Mouse (Mus musculus) midbrain, embryonic 15.5 days (tissue): Measurements from ENCODE around the gene Mtmr1. TPM values are rescaled to one million over a fixed set of nuclear protein-coding genes. Genes with fewer than 3 reads are reported as not detected.
"Not testable (repeated sequence)": the region's sequence is repeated elsewhere in the genome, so short reads cannot be mapped to it uniquely, and the experiment has no call there.

Experiments used
- ATAC-seq: fragments of 200-750 bp; cut with Nextera tagmentation; replicated peaks from 2 replicates; pipeline ENCODE4 v1.8.0; 2017; ENCODE audit warnings: moderate TSS enrichment
- H3K27ac ChIP-seq: fragments of 300-500 bp; sonication (generic); 2 replicates; pipeline ENCODE4 v1.5.1; 2015; ENCODE audit warnings: mild to moderate bottlenecking, inconsistent platforms
- H3K27me3 ChIP-seq: fragments of 300-500 bp; sonication (generic); replicated peaks from 2 replicates; pipeline ENCODE4 v1.6.1; 2015; ENCODE audit warnings: inconsistent platforms
- H3K36me3 ChIP-seq: fragments of 300-500 bp; sonication (generic); replicated peaks from 2 replicates; pipeline ENCODE4 v1.6.1; 2015; ENCODE audit warnings: inconsistent platforms
- H3K4me1 ChIP-seq: fragments of 300-500 bp; sonication (generic); 2 replicates; pipeline ENCODE4 v1.6.1; 2015; ENCODE audit warnings: inconsistent platforms
- H3K4me2 ChIP-seq: fragments of 300-500 bp; sonication (generic); 2 replicates; pipeline ENCODE4 v1.6.1; 2015; ENCODE audit warnings: inconsistent platforms, mild to moderate bottlenecking, moderate library complexity
- H3K4me3 ChIP-seq: fragments of 300-500 bp; sonication (generic); 2 replicates; pipeline ENCODE4 v1.5.1; 2015; ENCODE audit warnings: mild to moderate bottlenecking, inconsistent platforms
- H3K9ac ChIP-seq: fragments of 300-500 bp; sonication (generic); 2 replicates; pipeline ENCODE4 v1.6.1; 2015; ENCODE audit warnings: mild to moderate bottlenecking, inconsistent platforms
- H3K9me3 ChIP-seq: fragments of 300-500 bp; sonication (generic); 2 replicates; pipeline ENCODE4 v1.6.1; 2016; ENCODE audit warnings: inconsistent platforms
- WGBS: fragments of 180-500 bp; shearing (Covaris S2); methylation state at CpG from one replicate; pipeline ENCODE4 v1.1.7; 2015; ENCODE audit warnings: mixed read lengths; 5-methylcytosine and 5-hydroxymethylcytosine counted together
- polyA plus RNA-seq: library from polyadenylated mRNA; unstranded; fragments of >200 nt; fragmentation: Nextera tagmentation; extraction: Ambion mirVana; gene quantifications from 2 replicates; pipeline ENCODE4 v1.2.1, GENCODE M21; 2015

Mtmr1 gene
- polyA plus RNA-seq: 16.3 and 16.6 TPM in 2 replicates

- ATAC-seq: peak; percentile 95
- H3K27ac ChIP-seq: peak within 1 kb of the TSS; percentile 82
- no peaks in the 10 kb centered on the region for H3K9me3 ChIP-seq
- H3K4me1 ChIP-seq: 0 out of 2 replicates have a peak, but pooled peaks cover 2% of the 10 kb centered on the region
- H3K27me3 ChIP-seq: no peaks in the 10 kb centered on the region
- H3K9ac ChIP-seq: peak within 1 kb of the TSS; percentile 67
- WGBS: 9% methylated on average over 30 of the region's 47 CpGs
- peak within 1 kb of the TSS; percentile 69 for H3K4me3 ChIP-seq
- H3K4me2 ChIP-seq: peak within 1 kb of the TSS; percentile 51
- H3K36me3 ChIP-seq: no peaks in the 10 kb centered on the region
Measured at GRCm38 (mm10) chrX:71364554-71364991, at the start of gene Mtmr1. TSS of gene Mtmr1 (plus strand) at chrX:71364760.

- Histone ChIP-seq H3K4me3 (no peak overlapping the region), H3K4me2 (no peak overlapping the region), H3K4me1 (no peaks in the 10 kb centered on the region), H3K27me3 (no peaks in the 10 kb centered on the region), H3K27ac (no peak overlapping the region), H3K36me3 (no peaks in the 10 kb centered on the region), H3K9ac (no peak overlapping the region), H3K9me3 (no peaks in the 10 kb centered on the region)
- 74% methylated on average over 1 of the region's 1 CpGs for WGBS
- ATAC-seq: no peak
Measured at GRCm38 (mm10) chrX:71352033-71352432, 12.5 kb upstream of the Mtmr1 start.

DNA sequence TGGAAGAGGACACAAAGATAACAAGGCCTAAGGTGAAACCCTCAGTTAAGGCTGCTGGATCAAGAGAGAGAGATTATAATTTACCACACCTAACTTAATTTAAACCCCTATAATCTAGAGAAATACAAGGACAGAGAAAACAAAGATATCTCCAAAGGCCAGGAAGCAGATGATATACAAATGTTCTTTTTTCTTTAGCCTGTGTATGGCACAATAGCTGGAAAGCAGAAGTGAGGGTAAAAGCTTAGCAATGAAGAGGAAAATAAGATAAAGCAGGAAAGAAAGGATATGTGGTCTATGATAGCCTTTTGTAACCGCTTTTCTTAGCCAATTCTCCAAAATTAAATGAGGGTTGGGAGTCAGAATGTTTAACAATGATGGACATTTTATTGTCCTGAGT, 9.2 kb upstream of the Mtmr1 start:
- WGBS: 58% methylated on average over 1 of the region's 1 CpGs
- Histone ChIP-seq H3K4me1 (no peaks in the 10 kb centered on the region), H3K4me2 (no peak overlapping the region), H3K27ac (no peak overlapping the region), H3K36me3 (no peaks in the 10 kb centered on the region), H3K9ac (no peak overlapping the region), H3K27me3 (no peaks in the 10 kb centered on the region), H3K4me3 (no peak overlapping the region), H3K9me3 (no peaks in the 10 kb centered on the region)
- no peak for ATAC-seq

- WGBS: 92% methylated on average over 10 of the region's 10 CpGs
Measured at GRCm38 (mm10) chrX:71361793-71362192, 2.8 kb upstream of the Mtmr1 start.

DNA sequence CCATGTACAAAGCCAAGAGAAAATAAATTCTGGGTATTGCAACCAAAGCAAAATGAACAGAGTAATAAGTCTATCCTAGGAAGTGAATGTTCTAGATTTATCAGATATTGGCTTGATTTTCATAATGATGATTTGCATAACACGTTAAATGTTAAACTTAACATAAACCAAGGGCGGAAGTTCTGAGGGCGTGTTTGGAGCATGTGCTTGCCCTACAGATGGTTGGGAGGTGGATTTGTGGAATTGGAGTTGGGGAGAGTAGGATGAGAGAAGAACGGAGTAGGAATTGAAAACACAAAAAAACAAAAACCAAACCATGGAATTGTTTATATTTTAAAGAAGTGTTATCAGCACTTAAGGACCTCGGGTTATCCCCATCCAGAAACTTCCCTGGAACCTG, 498 bp upstream of the Mtmr1 start:
- peak overlapping the region; percentile 51 for H3K4me2 ChIP-seq
- H3K4me1 ChIP-seq: 0 out of 2 replicates have a peak, but pooled peaks cover 2% of the 10 kb centered on the region
- no peak for ATAC-seq
- peak overlapping the region; percentile 69 for H3K4me3 ChIP-seq
- H3K9me3 ChIP-seq: no peaks in the 10 kb centered on the region
- WGBS: 72% methylated on average over 5 of the region's 5 CpGs
- H3K9ac ChIP-seq: peak overlapping the region; percentile 67
- no peaks in the 10 kb centered on the region for H3K27me3 ChIP-seq
- H3K36me3 ChIP-seq: no peaks in the 10 kb centered on the region
- no peak overlapping the region for H3K27ac ChIP-seq

More at GRCm38 (mm10) chrX:71361793-71362192, 2.8 kb upstream of the Mtmr1 start:
- not testable (repeated sequence) for ATAC-seq, H3K27ac ChIP-seq, H3K4me2 ChIP-seq, H3K27me3 ChIP-seq, H3K9me3 ChIP-seq, H3K4me1 ChIP-seq, H3K36me3 ChIP-seq, H3K4me3 ChIP-seq, H3K9ac ChIP-seq

DNA sequence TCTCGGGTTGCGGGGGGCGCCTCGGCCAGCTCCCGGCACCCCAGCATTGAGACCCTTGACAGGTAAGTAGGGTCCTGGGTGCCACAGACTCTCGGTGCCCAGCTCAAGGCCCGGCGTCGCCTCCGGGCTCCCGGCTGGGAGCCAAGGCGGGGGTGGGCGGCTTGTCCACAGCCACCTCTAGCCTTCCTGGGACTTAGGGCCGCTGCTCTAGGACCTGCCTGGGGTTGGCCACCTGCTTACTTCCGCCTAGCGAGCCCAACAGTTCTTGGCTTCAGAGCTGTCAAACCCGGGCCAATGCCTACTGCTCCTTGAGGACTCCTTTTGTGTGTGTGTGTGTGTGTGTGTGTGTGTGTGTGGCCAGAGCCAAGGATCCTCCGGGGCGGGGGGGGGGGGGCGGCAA, 451 bp downstream of the Mtmr1 start:
- Histone ChIP-seq H3K27me3 (no peaks in the 10 kb centered on the region), H3K27ac (peak overlapping the region; percentile 82), H3K4me1 (0 out of 2 replicates have a peak, but pooled peaks cover 2% of the 10 kb centered on the region), H3K4me2 (peak overlapping the region; percentile 51), H3K36me3 (no peaks in the 10 kb centered on the region), H3K9ac (peak overlapping the region; percentile 67), H3K9me3 (no peaks in the 10 kb centered on the region), H3K4me3 (peak overlapping the region; percentile 69)
- WGBS: 15% methylated on average over 17 of the region's 20 CpGs
- ATAC-seq: peak; percentile 78

DNA sequence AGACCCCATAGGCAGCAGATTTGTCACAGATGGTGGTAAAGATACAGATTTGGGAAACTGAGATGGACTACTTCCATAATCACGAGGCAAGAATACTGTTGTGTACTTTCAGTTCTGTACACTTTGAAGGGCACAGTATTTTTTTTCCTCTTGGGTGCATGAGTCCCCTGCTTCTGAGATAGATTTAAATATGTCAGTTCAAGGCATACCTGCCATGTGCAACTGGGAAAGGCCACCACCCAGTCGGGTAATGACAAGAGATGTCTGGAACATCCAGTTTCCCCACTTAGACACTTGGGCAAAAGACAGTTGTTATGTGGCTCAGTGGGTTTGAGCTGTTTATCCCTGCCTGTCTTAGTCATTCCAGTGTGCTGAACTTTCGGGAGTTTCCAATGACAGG, 950 bp downstream of the Mtmr1 start:
- H3K27me3 ChIP-seq: no peaks in the 10 kb centered on the region
- peak overlapping the region; percentile 67 for H3K9ac ChIP-seq
- H3K4me2 ChIP-seq: peak overlapping the region; percentile 51
- no peak for ATAC-seq
- H3K9me3 ChIP-seq: no peaks in the 10 kb centered on the region
- 54% methylated on average over 3 of the region's 3 CpGs for WGBS
- peak overlapping the region; percentile 69 for H3K4me3 ChIP-seq
- 0 out of 2 replicates have a peak, but pooled peaks cover 2% of the 10 kb centered on the region for H3K4me1 ChIP-seq
- H3K36me3 ChIP-seq: no peaks in the 10 kb centered on the region
- no peak overlapping the region for H3K27ac ChIP-seq

- H3K27ac ChIP-seq: no peak overlapping the region
- H3K4me1 ChIP-seq: 0 out of 2 replicates have a peak, but pooled peaks cover 2% of the 10 kb centered on the region
- no peak overlapping the region for H3K4me3 ChIP-seq
- no peaks in the 10 kb centered on the region for H3K36me3 ChIP-seq
- no peak overlapping the region for H3K4me2 ChIP-seq
- no peaks in the 10 kb centered on the region for H3K27me3 ChIP-seq
- no peak for ATAC-seq
- H3K9me3 ChIP-seq: no peaks in the 10 kb centered on the region
- no peak overlapping the region for H3K9ac ChIP-seq
Measured at GRCm38 (mm10) chrX:71366973-71367372, 2.4 kb downstream of the Mtmr1 start.

- Histone ChIP-seq H3K27me3 (no peaks in the 10 kb centered on the region), H3K4me2 (no peak overlapping the region), H3K4me1 (no peaks in the 10 kb centered on the region), H3K36me3 (no peaks in the 10 kb centered on the region), H3K9me3 (no peaks in the 10 kb centered on the region), H3K4me3 (no peak overlapping the region), H3K27ac (no peak overlapping the region), H3K9ac (no peak overlapping the region)
- WGBS: 88% methylated on average over 1 of the region's 1 CpGs
- no peak for ATAC-seq
Measured at GRCm38 (mm10) chrX:71376781-71377180, 12.2 kb downstream of the Mtmr1 start.

- no peak overlapping the region for H3K9ac ChIP-seq
- no peak overlapping the region for H3K27ac ChIP-seq
- H3K9me3 ChIP-seq: no peaks in the 10 kb centered on the region
- ATAC-seq: no peak
- 72% methylated on average over 2 of the region's 2 CpGs for WGBS
- H3K4me3 ChIP-seq: no peak overlapping the region
- no peaks in the 10 kb centered on the region for H3K27me3 ChIP-seq
- H3K4me1 ChIP-seq: no peaks in the 10 kb centered on the region
- no peak overlapping the region for H3K4me2 ChIP-seq
- H3K36me3 ChIP-seq: no peaks in the 10 kb centered on the region
Measured at GRCm38 (mm10) chrX:71378435-71378834, 13.9 kb downstream of the Mtmr1 start.

GRCm38 (mm10) chrX:71381571-71381970, 17.0 kb downstream of the Mtmr1 start:
- Histone ChIP-seq H3K4me1 (no peaks in the 10 kb centered on the region), H3K36me3 (no peaks in the 10 kb centered on the region), H3K4me3 (no peak overlapping the region), H3K27ac (no peak overlapping the region), H3K27me3 (no peaks in the 10 kb centered on the region), H3K9me3 (no peaks in the 10 kb centered on the region), H3K9ac (no peak overlapping the region), H3K4me2 (no peak overlapping the region)
- 49% methylated on average over 5 of the region's 5 CpGs for WGBS
- ATAC-seq: no peak

GRCm38 (mm10) chrX:71396326-71396725, 31.8 kb downstream of the Mtmr1 start:
- Histone ChIP-seq H3K27me3 (no peaks in the 10 kb centered on the region), H3K4me1 (no peaks in the 10 kb centered on the region), H3K4me3 (no peak overlapping the region), H3K9ac (no peak overlapping the region), H3K9me3 (no peaks in the 10 kb centered on the region), H3K4me2 (no peak overlapping the region), H3K27ac (no peak overlapping the region), H3K36me3 (no peaks in the 10 kb centered on the region)
- 72% methylated on average over 4 of the region's 4 CpGs for WGBS
- ATAC-seq: no peak

DNA sequence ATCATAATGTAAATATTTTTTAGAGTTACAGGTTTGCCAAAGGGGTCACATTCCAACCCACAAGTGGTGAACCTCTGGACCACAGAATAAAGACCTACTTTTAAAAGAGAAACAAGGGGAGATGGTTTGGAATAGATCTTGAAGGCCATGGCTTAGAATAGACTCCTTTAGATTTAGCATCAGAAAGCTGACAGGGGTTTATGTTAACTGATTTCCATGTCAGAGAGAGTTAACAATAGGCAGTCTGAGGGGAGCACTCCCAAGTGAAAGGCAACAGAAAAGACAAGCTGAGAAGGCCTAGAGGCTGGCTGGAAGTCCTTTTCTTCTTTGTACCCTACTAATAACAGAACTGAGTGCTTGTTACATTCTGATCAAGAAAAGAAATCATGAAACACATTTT, 41.7 kb downstream of the Mtmr1 start:
- H3K9ac ChIP-seq: no peak overlapping the region
- no peaks in the 10 kb centered on the region for H3K4me1 ChIP-seq
- H3K27ac ChIP-seq: no peak overlapping the region
- no peaks in the 10 kb centered on the region for H3K27me3 ChIP-seq
- ATAC-seq: no peak
- H3K4me2 ChIP-seq: no peak overlapping the region
- H3K36me3 ChIP-seq: no peaks in the 10 kb centered on the region; the same call in 1 of the 2 replicates
- no peak overlapping the region for H3K4me3 ChIP-seq
- H3K9me3 ChIP-seq: no peaks in the 10 kb centered on the region
